Mouse (Mus musculus): Measurements from ENCODE around the gene Bcl9l. TPM values are rescaled to one million over a fixed set of nuclear protein-coding genes. Genes with fewer than 3 reads are reported as not detected.

Gene Bcl9l
- total and polyA plus RNA-seq, 3 experiments, result 0.58 to 5.1 TPM; not detected in 1

DNA sequence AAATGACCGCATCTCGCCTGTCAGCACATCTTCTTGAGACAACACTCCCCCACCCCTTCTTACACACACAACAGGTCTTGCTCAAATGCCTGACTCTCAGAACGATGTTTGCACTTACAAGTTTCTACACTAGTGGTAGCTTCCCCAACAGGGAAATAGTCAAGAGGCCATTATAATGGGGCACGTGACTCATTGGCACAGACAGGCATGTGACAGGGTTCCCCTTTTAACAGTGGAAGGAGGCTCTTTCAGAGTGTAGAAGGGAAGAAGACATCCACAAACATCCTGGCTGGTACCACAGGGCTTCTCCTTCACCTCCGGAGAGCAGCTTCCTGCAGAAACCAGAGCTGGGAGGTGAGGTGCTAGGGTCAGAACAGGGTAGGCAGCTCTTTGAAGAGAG, 20.7 kb upstream of the Bcl9l start:
- Histone ChIP-seq H3K36me3 (ENCODE audit: control insufficient read depth in 1 of 2, insufficient read depth in 2 of 2, low read length in 2 of 2) (no peaks in the 10 kb centered on the region), H3K4me3 (ENCODE audit: control insufficient read depth in 1 of 2, insufficient read depth in 1 of 2, low read depth in 2 of 2, low read length in 2 of 2) (no peak overlapping the region), H3K27ac (ENCODE audit: control insufficient read depth, low read depth, low read length) (no peak overlapping the region), H3K27me3 (ENCODE audit: control insufficient read depth in 1 of 2, insufficient read depth in 2 of 2, low read length in 2 of 2) (peaks cover 18 to 24% of the 10 kb centered on the region in 2 experiments), H3K9me3 (replicated peaks; ENCODE audit: insufficient read depth, low read length) (no peaks in the 10 kb centered on the region), H3K9ac (ENCODE audit: control insufficient read depth, low read depth, low read length, poor library complexity, severe bottlenecking) (no peak overlapping the region), H3K79me2 (ENCODE audit: control insufficient read depth, insufficient read depth, low read length, poor library complexity) (no peaks in the 10 kb centered on the region), H3K4me1 (ENCODE audit: control insufficient read depth in 1 of 2, insufficient read depth in 2 of 2, low read length in 2 of 2) (no peaks in the 10 kb centered on the region)
- no peak for DNase-seq (ENCODE audit: low read depth, low spot score)
- TF ChIP-seq POLR2AphosphoS5 (IDR thresholded peaks at IDR 0.05; ENCODE audit: borderline replicate concordance, low read depth, low read length) (no peak), BHLHE40 (IDR thresholded peaks at IDR 0.05; ENCODE audit: borderline replicate concordance, low read depth, low read length) (peak; percentile 68), MAX (IDR thresholded peaks at IDR 0.05; ENCODE audit: low read length) (no peak), MAFK (IDR thresholded peaks at IDR 0.05; ENCODE audit: borderline replicate concordance, low read depth, low read length) (no peak), E2F4 (IDR thresholded peaks at IDR 0.05; ENCODE audit: borderline replicate concordance, low read depth, low read length) (no peak), USF2 (IDR thresholded peaks at IDR 0.05; ENCODE audit: borderline replicate concordance in 1 of 2, insufficient read depth in 1 of 2, low read depth in 1 of 2, low read length in 2 of 2) (peak in 1 of 2 experiments; percentile 46; a peak in 1 of 4 replicates), UBTF (IDR thresholded peaks at IDR 0.05; ENCODE audit: borderline replicate concordance, insufficient read depth, low read depth, low read length) (no peak), USF1 (IDR thresholded peaks at IDR 0.05; ENCODE audit: low read depth, low read length) (peak; percentile 86), MXI1 (IDR thresholded peaks at IDR 0.05; ENCODE audit: low read depth, low read length) (no peak), ZMIZ1 (IDR thresholded peaks at IDR 0.05; ENCODE audit: low read depth, low read length) (no peak), ZNF384 (IDR thresholded peaks at IDR 0.05; ENCODE audit: low read depth, low read length) (no peak), NELFE (IDR thresholded peaks at IDR 0.05; ENCODE audit: low read depth, low read length) (no peak), ETS1 (IDR thresholded peaks at IDR 0.05; ENCODE audit: low read depth, low read length) (no peak)

DNA sequence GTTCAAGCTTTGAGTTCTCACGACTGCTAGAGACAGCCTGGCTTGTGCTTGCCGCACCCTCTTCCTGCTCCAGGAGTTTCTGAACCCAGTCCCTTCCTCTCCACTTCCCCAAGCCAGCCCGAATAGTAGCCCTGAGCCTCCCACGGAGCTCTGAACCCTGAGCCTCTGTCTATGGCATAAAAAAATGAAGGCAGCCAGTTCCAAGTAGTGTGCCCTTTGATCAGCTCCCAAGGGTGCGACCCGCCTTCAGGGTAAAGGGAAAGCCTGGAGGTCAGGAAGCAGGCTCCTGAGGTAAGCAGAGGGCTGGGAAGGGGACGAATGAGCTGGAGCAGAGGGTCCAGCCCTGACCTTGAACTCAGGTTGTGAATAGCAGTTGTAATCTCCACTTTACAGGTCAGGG, 14.4 kb upstream of the Bcl9l start:
- H3K4me1 ChIP-seq (ENCODE audit: control insufficient read depth in 1 of 2, insufficient read depth in 2 of 2, low read length in 2 of 2), result no peaks in the 10 kb centered on the region
- no peak overlapping the region for H3K27ac ChIP-seq (ENCODE audit: control insufficient read depth, low read depth, low read length)
- H3K9ac ChIP-seq (ENCODE audit: control insufficient read depth, low read depth, low read length, poor library complexity, severe bottlenecking), result no peak overlapping the region
- no peaks in the 10 kb centered on the region for H3K36me3 ChIP-seq (ENCODE audit: control insufficient read depth in 1 of 2, insufficient read depth in 2 of 2, low read length in 2 of 2)
- H3K79me2 ChIP-seq (ENCODE audit: control insufficient read depth, insufficient read depth, low read length, poor library complexity), result no peaks in the 10 kb centered on the region
- TF ChIP-seq ELF1 (IDR thresholded peaks at IDR 0.05; ENCODE audit: low read depth, low read length), result no peak
- no peak for TF ChIP-seq ZC3H11A (IDR thresholded peaks at IDR 0.05; ENCODE audit: low read depth, low read length)
- no peak overlapping the region for H3K4me3 ChIP-seq (ENCODE audit: control insufficient read depth in 1 of 2, insufficient read depth in 1 of 2, low read depth in 2 of 2, low read length in 2 of 2)
- no peak for DNase-seq (ENCODE audit: low read depth, low spot score)
- H3K9me3 ChIP-seq (replicated peaks; ENCODE audit: insufficient read depth, low read length), result no peaks in the 10 kb centered on the region
- peaks cover 33 to 35% of the 10 kb centered on the region in 2 experiments for H3K27me3 ChIP-seq (ENCODE audit: control insufficient read depth in 1 of 2, insufficient read depth in 2 of 2, low read length in 2 of 2)
